Mouse (Mus musculus): ENCODE results near the gene Ush1g.

The Ush1g gene

GRCm38 (mm10) chr11:115334531-115334930 is 12.7 kb upstream of the Ush1g start, which contains the start of gene Otop3:
Gene Otop3, plus strand, starts transcription at chr11:115334731.
- no peak for DNase-seq (ENCODE audit: low spot score in 2 of 2)

GRCm38 (mm10) chr11:115329339-115329738 is 7.5 kb upstream of the Ush1g start:
- DNase-seq (ENCODE audit: low spot score in 2 of 2), result no peak

- DNase-seq (ENCODE audit: low spot score in 2 of 2), result no peak
Observed at GRCm38 (mm10) chr11:115326730-115327129, 4.9 kb upstream of the Ush1g start.

- no peak for DNase-seq (ENCODE audit: low spot score in 2 of 2)
Observed at GRCm38 (mm10) chr11:115323354-115323753, 1.5 kb upstream of the Ush1g start.

- no peak for DNase-seq (ENCODE audit: low spot score in 2 of 2)
Observed at GRCm38 (mm10) chr11:115319704-115320383, 2.0 kb downstream of the Ush1g start.

GRCm38 (mm10) chr11:115318245-115319027 is 3.4 kb downstream of the Ush1g start:
- DNase-seq (ENCODE audit: low spot score in 2 of 2), result no peak

GRCm38 (mm10) chr11:115317204-115317603 is 4.6 kb downstream of the Ush1g start:
- no peak for DNase-seq (ENCODE audit: low spot score in 2 of 2)

- DNase-seq (ENCODE audit: low spot score in 2 of 2), result no peak
Observed at GRCm38 (mm10) chr11:115314249-115314648, 7.6 kb downstream of the Ush1g start.

- no peak for DNase-seq (ENCODE audit: low spot score in 2 of 2)
Observed at GRCm38 (mm10) chr11:115308781-115309180, 13.1 kb downstream of the Ush1g start.

- no peak for DNase-seq (ENCODE audit: low spot score in 2 of 2)
Observed at GRCm38 (mm10) chr11:115306863-115307262, 15.0 kb downstream of the Ush1g start, which contains the start of gene Otop2. Gene Otop2, plus strand, starts transcription at chr11:115307163.

- no peak for DNase-seq (ENCODE audit: low spot score in 2 of 2)
Observed at GRCm38 (mm10) chr11:115303167-115303566, 18.7 kb downstream of the Ush1g start.

GRCm38 (mm10) chr11:115301351-115301750 is 20.5 kb downstream of the Ush1g start:
- no peak for DNase-seq (ENCODE audit: low spot score in 2 of 2)

GRCm38 (mm10) chr11:115300745-115301144 is 21.1 kb downstream of the Ush1g start:
- DNase-seq (ENCODE audit: low spot score in 2 of 2), result no peak

GRCm38 (mm10) chr11:115298160-115298559 is 23.7 kb downstream of the Ush1g start:
- DNase-seq (ENCODE audit: low spot score in 2 of 2), result no peak

GRCm38 (mm10) chr11:115297214-115297826 is 24.5 kb downstream of the Ush1g start, which contains the start of gene Fads6:
Gene Fads6, minus strand, starts transcription at chr11:115297663.
- peak; percentile 35 to 45 for DNase-seq (ENCODE audit: low spot score in 2 of 2)

GRCm38 (mm10) chr11:115296471-115297210 is 25.2 kb downstream of the Ush1g start:
- DNase-seq (ENCODE audit: low spot score in 2 of 2), result no peak

- no peak for DNase-seq (ENCODE audit: low spot score in 2 of 2)
Observed at GRCm38 (mm10) chr11:115295939-115296338, 25.9 kb downstream of the Ush1g start.

GRCm38 (mm10) chr11:115292631-115293375 is 29.0 kb downstream of the Ush1g start:
- no peak for DNase-seq (ENCODE audit: low spot score in 2 of 2)

- DNase-seq (ENCODE audit: low spot score in 2 of 2), result no peak
Observed at GRCm38 (mm10) chr11:115291503-115291902, 30.3 kb downstream of the Ush1g start.

- DNase-seq (ENCODE audit: low spot score in 2 of 2), result no peak
Observed at GRCm38 (mm10) chr11:115290919-115291318, 30.9 kb downstream of the Ush1g start.

- no peak for DNase-seq (ENCODE audit: low spot score in 2 of 2)
Observed at GRCm38 (mm10) chr11:115290314-115290713, 31.5 kb downstream of the Ush1g start.

Measured in natural killer cell, adult 2 months (primary cell).